Mouse (Mus musculus): Measurements from ENCODE around the gene Abca8b. TPM values are rescaled to one million over a fixed set of nuclear protein-coding genes. Genes with fewer than 3 reads are reported as not detected.
A peak's percentile ranks its signal among the peaks of the same experiment; 100 is the strongest.

The Abca8b gene
- total and polyA plus RNA-seq, 3 experiments, result 1.4 to 2.1 (median 1.4) TPM

DNA sequence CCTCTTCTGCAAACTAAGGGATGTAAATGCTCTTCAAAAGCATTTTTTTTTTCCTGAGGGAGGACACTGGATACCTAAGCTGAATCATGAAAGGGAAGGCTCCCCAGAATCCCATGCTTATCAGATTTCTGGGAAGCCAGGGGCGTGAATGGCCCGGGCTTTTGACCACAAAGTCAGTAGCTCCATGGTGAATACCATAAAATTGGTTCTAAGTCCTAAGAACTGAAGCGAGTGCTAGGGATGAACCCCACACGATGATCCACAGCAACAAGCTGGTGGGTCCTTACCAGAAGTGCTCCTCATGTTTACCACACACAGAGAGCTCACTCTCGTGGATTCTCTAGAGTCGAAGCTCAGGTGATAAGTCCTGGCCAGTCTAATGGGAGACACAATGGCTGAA, 1.6 kb downstream of the Abca8b start:
- in situ Hi-C loops (cut with MboI; ENCODE audit: low pct_ligation_motif_present, low pct_unique_long_range_greater_than_20kb, low sequenced_read_pairs), result no loop called here
- dilution Hi-C loops (cut with MboI; ENCODE audit: extremely low pct_ligation_motif_present, extremely low pct_unique_long_range_greater_than_20kb, low sequenced_read_pairs), result no loop called here
- no peaks in the 10 kb centered on the region for H3K79me2 ChIP-seq (replicated peaks; ENCODE audit: control insufficient read depth, extremely low read depth, insufficient read depth, poor library complexity, severe bottlenecking)
- peaks cover 5 to 36% of the 10 kb centered on the region in 2 experiments for H3K4me1 ChIP-seq (ENCODE audit: control insufficient read depth in 1 of 2, insufficient read depth in 2 of 2)
- DNase-seq (ENCODE audit: extremely low read depth), result no peak
- H3K4me3 ChIP-seq (replicated peaks in 1 of 3; ENCODE audit: low read depth in 2 of 3, low read length in 2 of 3, poor library complexity in 1 of 3), result no peak overlapping the region
- no peaks in the 10 kb centered on the region for H3K27me3 ChIP-seq (replicated peaks)
- H3K9me3 ChIP-seq (replicated peaks; ENCODE audit: low read length), result no peaks in the 10 kb centered on the region
- no peaks in the 10 kb centered on the region for H3K36me3 ChIP-seq (replicated peaks in 1 of 2; ENCODE audit: control insufficient read depth in 1 of 2, insufficient read depth in 1 of 2, low read length in 1 of 2)
- H3K27ac ChIP-seq (ENCODE audit: insufficient read depth, low read depth), result no peak overlapping the region
- H3K4me2 ChIP-seq (ENCODE audit: insufficient read depth, low read depth, poor library complexity, severe bottlenecking), result no peak overlapping the region
- TF ChIP-seq POLR2AphosphoS2 (IDR thresholded peaks at IDR 0.05; ENCODE audit: low read depth, low read length) (no peak), MEF2A (IDR thresholded peaks at IDR 0.05; ENCODE audit: borderline replicate concordance, low read depth, low read length) (no peak), ZMIZ1 (IDR thresholded peaks at IDR 0.05; ENCODE audit: low read depth, low read length) (no peak), ELF1 (IDR thresholded peaks at IDR 0.05; ENCODE audit: low read depth, low read length) (no peak), ETS1 (conservative IDR thresholded peaks at IDR 0.05; ENCODE audit: low read depth, low read length) (no peak), MAFK (IDR thresholded peaks at IDR 0.05; ENCODE audit: insufficient replicate concordance, low read length) (no peak), PAX5 (IDR thresholded peaks at IDR 0.05; ENCODE audit: low read length) (no peak), POLR2A (IDR thresholded peaks at IDR 0.05; ENCODE audit: low read depth, low read length) (no peak)
- H3K9ac ChIP-seq (ENCODE audit: insufficient read depth, low read depth), result no peak overlapping the region

DNA sequence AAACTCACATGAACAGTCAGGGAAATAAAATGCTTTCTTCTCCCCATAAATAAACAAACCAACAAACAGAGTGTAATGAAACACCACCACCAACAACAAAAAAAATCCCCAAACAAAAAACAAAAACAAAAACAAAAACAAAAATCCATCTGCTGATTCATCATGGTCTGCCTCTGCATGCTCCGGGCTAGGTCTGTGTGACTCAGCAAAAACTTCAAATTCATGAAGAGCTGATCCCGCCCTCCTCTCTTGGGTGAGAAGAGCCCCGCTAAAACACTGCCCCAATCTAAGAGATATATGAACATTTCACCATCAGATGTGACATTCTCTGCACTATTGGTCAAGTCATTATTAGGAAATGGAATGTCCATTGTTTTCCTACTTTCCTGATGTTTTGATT, 4.4 kb downstream of the Abca8b start:
- Histone ChIP-seq H3K9me3 (replicated peaks; ENCODE audit: low read length) (no peaks in the 10 kb centered on the region), H3K4me1 (ENCODE audit: control insufficient read depth in 1 of 2, insufficient read depth in 2 of 2) (peaks cover 10 to 46% of the 10 kb centered on the region in 2 experiments), H3K27me3 (replicated peaks) (no peaks in the 10 kb centered on the region), H3K79me2 (replicated peaks; ENCODE audit: control insufficient read depth, extremely low read depth, insufficient read depth, poor library complexity, severe bottlenecking) (no peaks in the 10 kb centered on the region), H3K4me3 (replicated peaks in 1 of 3; ENCODE audit: low read depth in 2 of 3, low read length in 2 of 3, poor library complexity in 1 of 3) (no peak overlapping the region), H3K4me2 (ENCODE audit: insufficient read depth, low read depth, poor library complexity, severe bottlenecking) (no peak overlapping the region), H3K9ac (ENCODE audit: insufficient read depth, low read depth) (no peak overlapping the region), H3K36me3 (replicated peaks in 1 of 2; ENCODE audit: control insufficient read depth in 1 of 2, insufficient read depth in 1 of 2, low read length in 1 of 2) (peaks cover 0 to 2% of the 10 kb centered on the region in 2 experiments), H3K27ac (ENCODE audit: insufficient read depth, low read depth) (no peak overlapping the region)
- dilution Hi-C loops (cut with MboI; ENCODE audit: extremely low pct_ligation_motif_present, extremely low pct_unique_long_range_greater_than_20kb, low sequenced_read_pairs) (no loop called here), in situ Hi-C loops (cut with MboI; ENCODE audit: low pct_ligation_motif_present, low pct_unique_long_range_greater_than_20kb, low sequenced_read_pairs) (no loop called here)
- TF ChIP-seq RCOR1 (conservative IDR thresholded peaks at IDR 0.05; ENCODE audit: low read depth, low read length) (no peak), MAFK (IDR thresholded peaks at IDR 0.05; ENCODE audit: insufficient replicate concordance, low read length) (peak; percentile 61; the same call in 1 of the 2 replicates)
- DNase-seq (ENCODE audit: extremely low read depth), result no peak

DNA sequence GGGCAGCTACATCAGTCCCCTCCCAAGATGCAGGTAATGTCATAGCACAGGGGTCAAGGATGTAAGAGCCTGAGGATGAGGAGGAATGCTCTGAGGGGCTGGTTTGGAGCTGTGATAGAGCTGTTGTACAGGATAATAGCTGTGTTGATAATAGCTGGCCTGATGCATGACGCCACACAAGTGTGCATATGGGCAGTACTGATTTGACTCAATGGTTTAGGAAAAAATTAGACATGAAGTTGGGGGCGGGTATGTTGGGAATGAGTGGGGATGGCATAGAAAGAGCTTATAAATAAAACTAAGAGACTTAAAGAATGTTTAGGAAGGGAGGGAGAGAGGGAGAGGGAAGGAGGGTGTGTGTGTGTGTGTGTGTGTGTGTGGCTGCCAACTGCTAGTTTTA, 5.4 kb downstream of the Abca8b start:
- in situ Hi-C loops (cut with MboI; ENCODE audit: low pct_ligation_motif_present, low pct_unique_long_range_greater_than_20kb, low sequenced_read_pairs), result no loop called here
- TF ChIP-seq BHLHE40 (IDR thresholded peaks at IDR 0.05; ENCODE audit: low read depth, low read length) (peak; percentile 46; the same call in 1 of the 2 replicates), JUN (IDR thresholded peaks at IDR 0.05; ENCODE audit: insufficient read depth, low read depth, low read length) (peak; percentile 75), ETS1 (conservative IDR thresholded peaks at IDR 0.05; ENCODE audit: low read depth, low read length) (peak; percentile 54; the same call in 1 of the 2 replicates), RAD21 (IDR thresholded peaks at IDR 0.05; ENCODE audit: low read depth, low read length) (no peak), JUND (conservative IDR thresholded peaks at IDR 0.05; ENCODE audit: low read depth, low read length) (peak; percentile 73; the same call in 1 of the 2 replicates), NRF1 (IDR thresholded peaks at IDR 0.05; ENCODE audit: low read depth, low read length) (no peak), EP300 (IDR thresholded peaks at IDR 0.05; ENCODE audit: low read length) (peak; percentile 59), IRF4 (IDR thresholded peaks at IDR 0.05; ENCODE audit: low read depth, low read length) (peak; percentile 90)
- dilution Hi-C loops (cut with MboI; ENCODE audit: extremely low pct_ligation_motif_present, extremely low pct_unique_long_range_greater_than_20kb, low sequenced_read_pairs), result no loop called here
- Histone ChIP-seq H3K4me1 (ENCODE audit: control insufficient read depth in 1 of 2, insufficient read depth in 2 of 2) (peaks cover 11 to 52% of the 10 kb centered on the region in 2 experiments), H3K9ac (ENCODE audit: insufficient read depth, low read depth) (no peak overlapping the region), H3K4me2 (ENCODE audit: insufficient read depth, low read depth, poor library complexity, severe bottlenecking) (no peak overlapping the region), H3K4me3 (replicated peaks in 1 of 3; ENCODE audit: low read depth in 2 of 3, low read length in 2 of 3, poor library complexity in 1 of 3) (no peak overlapping the region), H3K9me3 (replicated peaks; ENCODE audit: low read length) (no peaks in the 10 kb centered on the region), H3K79me2 (replicated peaks; ENCODE audit: control insufficient read depth, extremely low read depth, insufficient read depth, poor library complexity, severe bottlenecking) (no peaks in the 10 kb centered on the region), H3K27ac (ENCODE audit: insufficient read depth, low read depth) (no peak overlapping the region), H3K36me3 (replicated peaks in 1 of 2; ENCODE audit: control insufficient read depth in 1 of 2, insufficient read depth in 1 of 2, low read length in 1 of 2) (peaks cover 0 to 2% of the 10 kb centered on the region in 2 experiments), H3K27me3 (replicated peaks) (no peaks in the 10 kb centered on the region)
- DNase-seq (ENCODE audit: extremely low read depth), result peak; percentile 21

Data from CH12.LX (cell line).